Mouse (Mus musculus) ES-Bruce4 (cell line): ENCODE results near the gene Rnpc3. TPM values are rescaled to one million over a fixed set of nuclear protein-coding genes. Genes with fewer than 3 reads are reported as not detected.
"Not testable (repeated sequence)": the region's sequence is repeated elsewhere in the genome, so short reads cannot be mapped to it uniquely, and the experiment has no call there.

Source experiments
- H3K27ac ChIP-seq: 2 replicates; pipeline ENCODE4 v1.5.1; 2012; ENCODE audit warnings: low read length, inconsistent platforms; ENCODE audit not compliant: insufficient read depth
- H3K27me3 ChIP-seq: 2 replicates; pipeline ENCODE4 v1.6.1; 2012; ENCODE audit warnings: mild to moderate bottlenecking, low read length, inconsistent platforms; ENCODE audit not compliant: control insufficient read depth, poor library complexity, insufficient read depth, severe bottlenecking
- H3K36me3 ChIP-seq: 2 replicates; pipeline ENCODE4 v1.6.1; 2012; ENCODE audit warnings: inconsistent platforms, mild to moderate bottlenecking, low read length, moderate library complexity; ENCODE audit not compliant: control insufficient read depth, poor library complexity, insufficient read depth, severe bottlenecking
- H3K4me1 ChIP-seq: one replicate; pipeline ENCODE4 v1.8.1; 2011; ENCODE audit warnings: low read length; ENCODE audit not compliant: control insufficient read depth, insufficient read depth
- H3K4me3 ChIP-seq: 2 replicates; pipeline ENCODE4 v1.5.1; 2011; ENCODE audit warnings: low read depth, mild to moderate bottlenecking, low read length
- H3K9ac ChIP-seq: 2 replicates; pipeline ENCODE4 v1.6.1; 2012; ENCODE audit warnings: low read depth, mild to moderate bottlenecking, inconsistent platforms; ENCODE audit not compliant: poor library complexity, severe bottlenecking
- H3K9me3 ChIP-seq: replicated peaks from 2 replicates; pipeline ENCODE4 v1.6.1; 2012; ENCODE audit warnings: mild to moderate bottlenecking, low read length, inconsistent platforms; ENCODE audit not compliant: control insufficient read depth, poor library complexity, insufficient read depth, severe bottlenecking
- CTCF ChIP-seq: IDR thresholded peaks from one replicate; pipeline ENCODE4 v1.8.1; 2011; ENCODE audit warnings: low read depth, low read length
- EP300 ChIP-seq: IDR thresholded peaks from 2 replicates; pipeline ENCODE4 v1.6.1; 2011; ENCODE audit warnings: low read depth, low read length; ENCODE audit not compliant: insufficient read depth
- POLR2A ChIP-seq: IDR thresholded peaks from one replicate; pipeline ENCODE4 v1.8.1; 2011; ENCODE audit warnings: low read length; ENCODE audit not compliant: insufficient read depth
- polyA plus RNA-seq: library from polyadenylated mRNA; stranded (reverse); fragments of >200 nt; gene quantifications from 2 replicates; pipeline ENCODE4 v1.2.4, GENCODE M21; 2011; ENCODE audit warnings: low read depth; ENCODE audit not compliant: missing spikeins, insufficient read depth, insufficient read length

Rnpc3 gene
- polyA plus RNA-seq = 39.9 and 44.6 TPM in 2 replicates

- Histone ChIP-seq H3K9me3 (no peaks in the 10 kb centered on the region), H3K27ac (peak within 1 kb of the TSS; percentile 96), H3K36me3 (no peaks in the 10 kb centered on the region; the same call in 1 of the 2 replicates), H3K4me1 (no peaks in the 10 kb centered on the region), H3K27me3 (no peaks in the 10 kb centered on the region), H3K9ac (peak within 1 kb of the TSS; percentile 82), H3K4me3 (peak within 1 kb of the TSS; percentile 92)
- TF ChIP-seq POLR2A (peak; percentile 70), CTCF (no peak)
These were observed at the start of gene Rnpc3 for GRCm38 (mm10) chr3:113629606-113630359. Gene Rnpc3, minus strand, starts transcription at chr3:113630149.

GRCm38 (mm10) chr3:113656940-113657339 is 27.0 kb upstream of the Rnpc3 start:
- no peak overlapping the region for H3K4me3 ChIP-seq
- no peaks in the 10 kb centered on the region for H3K9me3 ChIP-seq
- H3K4me1 ChIP-seq = peaks cover 2% of the 10 kb centered on the region
- H3K36me3 ChIP-seq = no peaks in the 10 kb centered on the region
- H3K9ac ChIP-seq = no peak overlapping the region
- H3K27me3 ChIP-seq = no peaks in the 10 kb centered on the region
- TF ChIP-seq CTCF = peak; percentile 86
- TF ChIP-seq POLR2A = no peak
- no peak for TF ChIP-seq EP300
- no peak overlapping the region for H3K27ac ChIP-seq

- Histone ChIP-seq H3K4me3 (no peak overlapping the region), H3K9ac (no peak overlapping the region), H3K9me3 (no peaks in the 10 kb centered on the region), H3K27ac (no peak overlapping the region), H3K27me3 (no peaks in the 10 kb centered on the region), H3K36me3 (no peaks in the 10 kb centered on the region), H3K4me1 (peaks cover 2% of the 10 kb centered on the region)
- TF ChIP-seq EP300 = no peak
- no peak for TF ChIP-seq CTCF
- no peak for TF ChIP-seq POLR2A
These were observed 24.4 kb upstream of the Rnpc3 start for GRCm38 (mm10) chr3:113654335-113654734.

GRCm38 (mm10) chr3:113651386-113651785 is 21.4 kb upstream of the Rnpc3 start:
- not testable (repeated sequence) for H3K27ac ChIP-seq, H3K9ac ChIP-seq, H3K4me3 ChIP-seq

GRCm38 (mm10) chr3:113639545-113639944 is 9.6 kb upstream of the Rnpc3 start:
- no peaks in the 10 kb centered on the region for H3K9me3 ChIP-seq
- no peaks in the 10 kb centered on the region for H3K27me3 ChIP-seq
- no peak overlapping the region for H3K4me3 ChIP-seq
- TF ChIP-seq CTCF (no peak), EP300 (no peak), POLR2A (no peak)
- H3K9ac ChIP-seq = no peak overlapping the region
- H3K36me3 ChIP-seq = no peaks in the 10 kb centered on the region
- H3K27ac ChIP-seq = no peak overlapping the region
- no peaks in the 10 kb centered on the region for H3K4me1 ChIP-seq

More at GRCm38 (mm10) chr3:113651386-113651785, 21.4 kb upstream of the Rnpc3 start:
- not testable (repeated sequence) for H3K4me1 ChIP-seq, H3K9me3 ChIP-seq, H3K27me3 ChIP-seq, H3K36me3 ChIP-seq

GRCm38 (mm10) chr3:113634220-113634619 is 4.3 kb upstream of the Rnpc3 start:
- Histone ChIP-seq H3K27ac (no peak overlapping the region), H3K9ac (no peak overlapping the region), H3K27me3 (no peaks in the 10 kb centered on the region), H3K4me1 (no peaks in the 10 kb centered on the region), H3K36me3 (no peaks in the 10 kb centered on the region), H3K4me3 (no peak overlapping the region), H3K9me3 (no peaks in the 10 kb centered on the region)
- TF ChIP-seq EP300 = no peak
- no peak for TF ChIP-seq CTCF
- no peak for TF ChIP-seq POLR2A
